Mouse (Mus musculus) cerebellum, postnatal 10 days (tissue): ENCODE measurements around the gene Atf7ip.

Source experiments
- DNase-seq, 2 experiments: peaks; one replicate each; pipeline ENCODE4 v3.0.0; 2021; ENCODE audit warnings: mixed read lengths in 2 of 2

Gene Atf7ip

DNA sequence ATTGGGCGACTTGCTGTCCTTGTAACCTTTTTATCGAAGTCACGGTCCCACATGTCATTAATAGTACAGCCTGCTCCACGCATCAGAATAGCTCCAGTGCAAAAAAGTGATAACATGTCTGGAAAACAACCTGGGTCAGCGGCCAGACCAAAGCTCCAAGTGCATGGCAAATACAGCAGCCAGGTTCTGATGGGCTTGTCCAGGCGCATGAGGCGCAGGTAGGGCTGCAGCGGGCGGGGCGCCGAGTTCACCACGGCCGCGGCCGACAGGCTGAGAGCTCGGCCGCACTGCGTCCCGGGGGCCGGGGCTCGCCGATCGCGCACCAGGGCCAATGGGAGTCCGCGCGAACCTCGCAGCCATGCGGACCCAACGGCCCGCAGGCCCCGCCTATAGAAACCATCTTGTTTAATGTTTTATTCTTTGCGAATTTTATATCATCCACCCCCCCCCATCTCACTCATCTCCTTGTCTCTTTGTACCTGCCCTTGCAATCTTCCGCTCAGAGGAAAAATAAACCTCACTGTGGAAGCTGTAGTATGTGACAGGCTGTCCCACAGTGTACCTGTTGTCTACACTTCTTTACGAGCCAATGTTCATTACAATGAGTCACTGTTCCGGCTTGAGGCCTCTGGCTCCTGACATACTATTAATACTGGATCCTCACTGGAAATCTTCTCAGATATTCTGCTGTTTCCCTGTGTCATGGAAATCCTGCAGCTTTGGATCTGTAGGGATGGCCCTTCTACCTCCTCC lies 19.0 kb upstream of the Atf7ip start:
- no peak for DNase-seq

DNA sequence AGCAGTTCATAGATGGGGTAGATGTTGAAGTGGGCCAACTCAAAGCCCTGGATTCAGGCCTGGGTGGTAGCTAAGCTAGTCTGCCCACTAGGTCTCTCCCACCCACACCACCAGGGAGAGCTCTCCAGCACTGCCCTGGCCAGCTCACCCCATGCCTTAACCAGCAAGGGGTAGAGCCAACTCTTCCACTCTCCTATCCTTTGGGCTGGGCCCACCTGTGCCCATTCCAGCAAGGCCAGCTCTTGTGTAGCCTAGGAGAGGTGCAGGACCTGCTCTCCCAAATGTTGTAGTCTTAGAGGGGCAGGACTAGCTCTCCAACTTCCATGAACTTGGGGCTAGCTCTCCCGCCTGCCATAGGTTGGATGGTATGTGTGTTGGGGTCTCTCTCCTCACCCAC lies 18.4 kb upstream of the Atf7ip start:
- no peak for DNase-seq

- no peak for DNase-seq
These were observed 16.1 kb upstream of the Atf7ip start for GRCm38 (mm10) chr6:136489899-136490298.

- DNase-seq = no peak
These were observed 15.2 kb upstream of the Atf7ip start for GRCm38 (mm10) chr6:136490516-136491475.

- DNase-seq = no peak
These were observed 14.3 kb upstream of the Atf7ip start for GRCm38 (mm10) chr6:136491631-136492030.

DNA sequence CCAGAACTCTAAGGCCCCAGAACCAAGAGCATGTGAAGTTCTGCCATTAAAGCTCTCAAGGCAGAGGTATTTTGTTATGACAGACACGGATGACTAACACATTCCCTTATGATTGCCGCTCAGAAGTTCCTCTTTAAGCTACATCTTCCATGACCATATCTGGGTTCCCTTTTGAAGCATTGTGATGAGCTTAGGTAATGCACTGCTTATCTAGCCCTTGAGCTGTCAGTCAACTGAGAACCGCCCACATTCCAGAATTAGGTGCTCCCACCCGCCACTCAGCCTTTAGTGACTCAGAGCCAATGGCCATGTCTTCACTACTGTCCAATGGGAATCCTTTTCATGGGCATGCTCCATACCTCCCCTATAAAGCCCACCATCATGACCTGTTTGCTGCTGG lies 13.7 kb upstream of the Atf7ip start:
- DNase-seq = no peak

- DNase-seq = no peak
These were observed 12.5 kb upstream of the Atf7ip start for GRCm38 (mm10) chr6:136493486-136493885.

GRCm38 (mm10) chr6:136493910-136494751 lies 11.8 kb upstream of the Atf7ip start:
- no peak for DNase-seq

- no peak for DNase-seq
These were observed 10.9 kb upstream of the Atf7ip start for GRCm38 (mm10) chr6:136495023-136495422.

DNA sequence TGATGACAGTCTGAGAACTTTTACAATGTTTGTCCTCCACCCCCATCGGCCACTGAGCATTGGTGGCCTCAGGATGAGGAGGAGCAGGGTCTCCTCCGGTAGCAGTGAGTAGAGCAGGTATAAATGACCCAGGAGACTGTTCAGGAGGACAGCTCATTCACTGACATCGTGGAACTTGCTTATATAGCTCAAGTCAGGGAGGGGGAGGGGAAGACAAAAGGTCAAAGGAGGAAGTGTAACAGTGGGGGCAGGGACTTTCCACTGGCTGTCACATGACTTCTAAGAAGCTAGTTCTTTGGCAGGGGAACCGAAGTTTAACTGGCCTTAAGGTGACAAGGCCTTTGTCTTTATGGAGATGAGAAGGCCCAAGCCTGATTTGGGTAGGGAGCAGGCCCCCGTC lies 8.2 kb upstream of the Atf7ip start:
- DNase-seq = no peak

- DNase-seq = no peak
These were observed 6.5 kb upstream of the Atf7ip start for GRCm38 (mm10) chr6:136499292-136499977.

GRCm38 (mm10) chr6:136508652-136509051 lies 2.7 kb downstream of the Atf7ip start:
- DNase-seq = no peak

DNA sequence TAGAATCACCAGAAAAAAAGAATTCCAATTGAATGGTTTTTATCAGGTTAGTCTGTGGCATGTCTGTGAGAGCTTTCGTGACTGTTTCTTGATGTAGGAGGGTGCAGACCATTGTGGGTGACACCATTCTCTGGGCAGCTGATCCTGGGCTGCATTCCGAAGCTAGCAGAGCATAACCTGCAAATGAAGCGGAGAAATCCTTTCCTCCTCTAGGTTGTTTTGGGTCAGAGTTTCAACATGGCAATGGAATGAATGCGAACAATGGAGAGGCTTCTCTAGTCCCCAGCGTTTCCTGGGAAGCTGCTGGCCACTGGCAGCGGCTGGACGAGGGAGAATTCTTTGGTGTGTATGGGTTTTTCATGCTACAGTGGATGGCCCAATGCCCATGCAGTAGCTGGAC lies 5.0 kb downstream of the Atf7ip start:
- no peak for DNase-seq

- DNase-seq = no peak
These were observed 6.4 kb downstream of the Atf7ip start for GRCm38 (mm10) chr6:136512351-136512750.

GRCm38 (mm10) chr6:136516626-136517025 lies 10.7 kb downstream of the Atf7ip start:
- DNase-seq = no peak

GRCm38 (mm10) chr6:136517221-136517620 lies 11.3 kb downstream of the Atf7ip start:
- DNase-seq = no peak

DNA sequence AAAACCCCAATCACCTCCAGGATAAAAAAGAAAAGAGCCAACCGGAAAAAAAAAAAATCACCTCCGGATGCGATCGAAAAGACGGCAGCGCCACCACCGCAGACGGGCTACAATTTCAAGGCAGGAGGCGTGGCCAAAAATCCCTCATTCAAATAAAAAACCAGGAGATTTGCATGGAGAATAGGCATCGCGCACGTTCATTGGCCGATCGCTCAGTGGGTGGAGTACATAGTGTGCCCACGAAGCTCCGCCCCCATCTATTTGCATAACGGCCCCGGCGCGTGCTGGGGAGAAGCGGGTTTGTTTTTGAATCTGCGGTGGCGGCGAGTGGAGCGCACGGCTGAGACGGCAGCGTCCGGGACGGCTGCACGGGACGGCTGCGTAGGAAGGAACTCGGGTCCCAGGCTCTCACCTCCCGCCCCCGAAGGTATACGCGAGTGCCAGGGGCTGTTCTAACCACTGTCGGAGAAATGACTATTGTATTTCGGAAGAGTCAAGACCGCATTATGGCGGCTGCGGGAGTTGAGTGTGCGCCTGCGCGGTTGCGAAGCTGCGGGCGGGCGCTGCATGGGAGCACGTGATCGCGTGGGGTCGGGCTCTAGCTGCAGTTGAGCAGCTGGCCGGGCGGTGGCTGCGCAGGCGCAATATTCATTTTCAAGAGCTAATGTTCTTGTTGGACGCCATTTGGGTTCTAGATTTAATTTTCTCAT lies 12.7 kb downstream of the Atf7ip start:
- peak; percentile 97 for DNase-seq

DNA sequence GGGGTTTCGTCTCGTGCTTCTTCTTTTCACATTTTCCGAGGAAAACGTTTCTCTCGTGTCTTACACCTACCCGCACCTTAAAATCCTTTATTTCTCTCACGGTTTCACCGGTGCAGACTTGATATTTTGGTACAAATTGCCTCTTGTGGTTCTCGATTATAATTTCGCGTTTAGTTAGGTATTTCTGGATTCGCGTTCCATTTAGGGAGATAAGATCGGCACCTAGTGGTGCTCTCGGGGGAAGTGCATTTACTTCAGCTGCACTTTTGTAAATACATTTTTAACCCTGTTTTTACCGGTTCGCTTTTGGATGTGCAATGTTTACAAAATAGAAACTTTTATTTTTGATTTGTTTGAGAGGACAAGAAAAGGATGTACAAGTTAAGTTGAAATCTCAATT lies 13.3 kb downstream of the Atf7ip start:
- DNase-seq = no peak

- DNase-seq = no peak
These were observed 14.4 kb downstream of the Atf7ip start for GRCm38 (mm10) chr6:136520361-136520760.

- DNase-seq = no peak
These were observed 15.7 kb downstream of the Atf7ip start for GRCm38 (mm10) chr6:136521681-136522080.

DNA sequence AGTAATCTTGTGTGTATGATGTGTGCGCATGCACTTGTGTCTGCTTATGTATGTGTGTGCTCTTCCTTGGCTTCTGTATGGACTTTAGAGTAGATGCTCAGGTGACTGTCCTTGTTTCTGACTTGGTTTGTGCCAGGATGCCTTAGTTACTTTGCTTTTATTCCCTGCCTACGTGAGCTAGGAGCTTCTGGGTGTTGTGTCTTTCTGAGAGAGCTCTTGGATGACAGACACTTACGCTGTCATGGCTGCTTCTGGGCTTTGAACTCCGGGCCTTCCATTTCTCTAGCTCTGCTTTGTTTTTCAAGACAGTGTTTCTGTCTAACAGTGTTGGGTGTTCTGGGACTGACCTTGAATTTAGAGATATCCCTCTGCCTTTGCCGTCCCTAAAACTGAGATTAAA lies 16.7 kb downstream of the Atf7ip start:
- no peak for DNase-seq

GRCm38 (mm10) chr6:136524751-136525150 lies 18.8 kb downstream of the Atf7ip start:
- DNase-seq = no peak
